Mouse (Mus musculus) ovary, postnatal 10 days (tissue): ENCODE data around the gene Emilin3.

Experiments used
- DNase-seq: peaks from one replicate; pipeline ENCODE4 v3.0.0; 2022; ENCODE audit warnings: low spot score

Gene Emilin3

GRCm38 (mm10) chr2:160872890-160873382 is 39.2 kb downstream of the Emilin3 start, which contains the start of gene Zhx3:
Zhx3 (minus strand) TSS chr2:160872998.
- peak; percentile 88 for DNase-seq

GRCm38 (mm10) chr2:160872395-160872794 is 39.7 kb downstream of the Emilin3 start:
- peak; percentile 38 for DNase-seq

- DNase-seq: no peak
Observed at GRCm38 (mm10) chr2:160871310-160871709, 40.8 kb downstream of the Emilin3 start.

GRCm38 (mm10) chr2:160869446-160869845 is 42.7 kb downstream of the Emilin3 start:
- no peak for DNase-seq

- no peak for DNase-seq
Observed at GRCm38 (mm10) chr2:160865266-160865665, 46.9 kb downstream of the Emilin3 start.

GRCm38 (mm10) chr2:160864112-160864511 is 48.0 kb downstream of the Emilin3 start:
- DNase-seq: no peak

GRCm38 (mm10) chr2:160860363-160860762 is 51.8 kb downstream of the Emilin3 start:
- DNase-seq: no peak
